Mouse (Mus musculus): ENCODE results near the gene A530016L24Rik. TPM values are rescaled to one million over a fixed set of nuclear protein-coding genes. Genes with fewer than 3 reads are reported as not detected.

The A530016L24Rik gene
- under 1 TPM; 0.23 to 0.48 TPM for total RNA-seq (2021)

DNA sequence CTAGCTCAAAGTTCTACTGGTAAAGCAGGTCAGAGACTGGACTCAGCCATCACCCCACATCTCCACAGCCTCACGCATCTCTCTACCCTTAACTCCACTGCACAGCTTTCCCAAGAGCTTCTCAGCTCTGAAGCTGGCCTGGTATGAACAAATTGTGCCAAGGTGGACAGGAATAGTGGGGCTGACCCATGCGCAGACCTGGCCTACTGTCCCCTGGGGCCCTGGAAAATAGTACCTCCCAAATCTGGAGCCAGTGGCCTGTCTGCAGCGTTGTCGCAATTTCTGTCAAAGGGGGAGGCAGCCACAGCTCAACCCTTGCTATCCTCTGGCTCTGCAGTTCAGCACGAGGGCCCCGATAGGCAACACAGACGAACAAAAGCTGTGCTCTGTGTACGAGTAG lies at the start of gene A530016L24Rik:
TSS of gene A530016L24Rik (plus strand) at position 315 of the 400 bp plus-strand sequence.
- intact Hi-C loops (cut with DNase I), result no loop called here
- no peak for DNase-seq (ENCODE audit: low spot score in 2 of 2)

DNA sequence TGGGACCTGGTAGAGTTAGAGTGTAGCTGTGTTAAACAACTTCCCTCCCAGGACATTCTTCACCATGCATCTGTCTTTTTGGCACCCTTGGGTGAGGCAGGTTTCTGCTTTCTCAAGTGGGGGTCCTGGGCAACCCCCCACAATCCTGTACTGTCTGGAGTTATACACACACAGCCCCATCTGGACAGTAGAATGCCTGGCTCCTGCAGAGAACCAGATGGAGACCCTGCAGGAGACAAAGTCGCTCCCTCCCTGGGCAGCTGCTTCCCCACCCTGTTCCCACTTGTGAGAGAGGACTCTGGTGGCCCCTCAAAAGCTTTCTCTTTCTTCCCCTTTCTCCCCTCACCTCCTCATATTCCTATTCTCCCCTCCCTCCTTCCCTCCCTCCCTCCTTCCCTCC lies 49.3 kb upstream of the A530016L24Rik start:
- intact Hi-C loops (cut with DNase I), result no loop called here
- no peak for DNase-seq (ENCODE audit: low spot score in 2 of 2)

DNA sequence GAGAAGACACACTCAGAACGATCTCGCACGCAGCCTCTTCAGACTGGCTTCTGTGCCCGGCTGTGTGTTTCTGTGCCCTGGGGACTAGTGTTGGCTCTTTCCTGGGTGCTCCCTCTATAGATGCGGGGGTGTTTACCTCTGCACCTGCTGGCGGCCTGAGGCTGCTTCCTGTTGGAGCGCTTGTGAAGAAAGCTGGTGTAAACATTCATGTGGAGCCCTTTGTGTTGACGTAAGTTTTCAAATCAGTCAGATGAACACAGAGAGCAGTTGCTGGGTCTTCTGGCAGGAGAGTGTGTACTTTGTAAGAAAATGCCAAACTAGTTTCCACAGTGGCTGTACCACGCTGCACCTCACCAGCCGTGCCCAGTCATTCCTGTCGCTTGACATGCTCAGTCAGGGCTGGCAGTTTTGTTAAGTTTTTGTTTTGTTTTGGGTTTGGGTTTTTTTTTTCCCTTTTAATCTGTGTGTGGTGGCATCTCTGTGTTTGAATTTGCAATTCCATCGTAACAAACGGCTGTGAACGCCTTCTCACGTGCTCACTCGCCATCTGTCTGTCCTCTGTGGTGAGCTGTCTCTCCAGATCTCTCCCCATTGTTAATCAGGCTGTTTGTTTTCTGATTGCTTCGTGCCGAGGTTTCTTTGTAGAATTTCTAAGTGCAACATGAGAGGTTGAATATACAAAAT lies 40.0 kb upstream of the A530016L24Rik start:
- DNase-seq (ENCODE audit: low spot score in 2 of 2), result peak; percentile 9 to 24
- intact Hi-C loops (cut with DNase I), result no loop called here

DNA sequence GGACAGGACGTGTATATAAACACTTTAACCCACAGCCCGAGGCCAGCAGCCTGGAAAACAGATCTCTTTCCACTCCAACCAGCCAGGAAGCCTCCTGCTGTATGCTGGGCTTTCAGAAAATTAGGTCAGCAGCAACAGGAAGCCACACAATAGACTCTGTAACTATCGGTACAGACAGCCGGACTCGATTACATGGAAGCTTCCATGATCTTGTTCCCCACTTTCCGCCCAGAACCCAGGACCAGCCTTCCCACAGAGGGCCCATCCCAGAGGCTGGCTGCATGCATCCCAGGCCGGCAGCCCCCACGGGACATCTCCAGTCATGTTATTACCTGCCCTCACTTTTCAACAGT lies 39.4 kb upstream of the A530016L24Rik start:
- intact Hi-C loops (cut with DNase I), result no loop called here

DNA sequence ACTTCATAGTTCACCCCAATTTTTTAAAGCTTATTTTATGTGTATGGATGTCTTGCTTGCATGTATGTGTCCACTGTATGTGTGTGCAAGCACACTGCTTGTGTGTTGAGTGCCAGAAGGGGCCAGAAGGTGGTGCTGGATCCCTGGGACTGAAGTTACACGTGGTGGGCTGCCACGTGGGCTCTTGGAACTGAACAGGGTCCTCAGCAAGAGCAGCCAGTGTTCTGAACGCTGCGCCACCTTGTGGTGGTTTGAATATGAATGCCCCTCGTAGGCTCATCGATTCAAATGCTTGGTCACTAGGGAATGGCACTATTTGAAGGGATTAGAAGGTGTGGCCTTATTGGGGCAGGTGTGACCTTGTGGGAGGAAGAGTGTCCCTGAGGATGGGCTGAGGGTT lies 38.4 kb upstream of the A530016L24Rik start:
- intact Hi-C loops (cut with DNase I), result loop anchor here (1.0 kb wide), 1 partner anchor 306 kb away; no protein-coding TSS in a partner anchor
- peak; percentile 29 to 34 for DNase-seq (ENCODE audit: low spot score in 2 of 2)

More for the DNA sequence above, 39.4 kb upstream of the A530016L24Rik start:
- DNase-seq (ENCODE audit: low spot score in 2 of 2), result no peak

DNA sequence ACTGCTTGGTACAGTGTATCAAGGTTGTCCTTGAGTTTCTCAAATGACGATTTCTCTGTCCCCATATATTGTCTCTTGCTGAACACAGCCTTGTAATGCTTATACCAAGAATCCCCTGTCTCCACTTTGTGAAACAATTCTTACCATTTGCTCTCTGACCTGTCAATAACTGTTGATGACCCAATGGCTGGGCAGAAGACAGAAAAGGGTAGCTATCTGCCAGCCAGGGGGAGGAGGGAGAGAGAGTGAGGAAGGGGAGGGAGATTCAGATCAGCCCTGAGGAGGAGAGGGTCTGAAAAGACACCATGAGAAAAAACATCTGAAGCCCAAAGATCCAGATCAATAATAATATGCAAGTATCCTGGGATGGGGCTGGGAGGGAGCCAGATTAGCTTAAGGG lies 37.9 kb upstream of the A530016L24Rik start:
- DNase-seq (ENCODE audit: low spot score in 2 of 2), result no peak
- intact Hi-C loops (cut with DNase I), result loop anchor here (1.0 kb wide), 1 partner anchor 306 kb away; no protein-coding TSS in a partner anchor

DNA sequence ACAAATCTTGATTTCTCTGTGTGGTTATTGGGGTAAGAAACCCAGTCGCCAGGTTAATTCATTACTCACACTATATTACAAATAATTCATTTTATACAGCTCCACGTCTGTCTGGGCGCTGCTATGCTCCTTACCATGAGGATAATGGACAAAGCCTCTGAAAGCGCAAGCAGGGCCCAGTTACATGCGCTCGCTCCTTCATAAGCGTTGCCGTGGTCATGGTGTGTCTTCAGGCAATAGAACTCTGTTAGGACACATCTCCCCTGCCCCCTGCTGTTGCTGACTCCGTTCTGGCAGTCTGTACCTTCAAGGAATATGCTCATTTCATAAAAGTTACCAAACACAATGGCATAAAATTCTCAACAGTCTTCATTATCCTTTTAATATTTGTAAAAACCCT lies 37.4 kb upstream of the A530016L24Rik start:
- intact Hi-C loops (cut with DNase I), result loop anchor here (1.0 kb wide), 1 partner anchor 307 kb away; no protein-coding TSS in a partner anchor

DNA sequence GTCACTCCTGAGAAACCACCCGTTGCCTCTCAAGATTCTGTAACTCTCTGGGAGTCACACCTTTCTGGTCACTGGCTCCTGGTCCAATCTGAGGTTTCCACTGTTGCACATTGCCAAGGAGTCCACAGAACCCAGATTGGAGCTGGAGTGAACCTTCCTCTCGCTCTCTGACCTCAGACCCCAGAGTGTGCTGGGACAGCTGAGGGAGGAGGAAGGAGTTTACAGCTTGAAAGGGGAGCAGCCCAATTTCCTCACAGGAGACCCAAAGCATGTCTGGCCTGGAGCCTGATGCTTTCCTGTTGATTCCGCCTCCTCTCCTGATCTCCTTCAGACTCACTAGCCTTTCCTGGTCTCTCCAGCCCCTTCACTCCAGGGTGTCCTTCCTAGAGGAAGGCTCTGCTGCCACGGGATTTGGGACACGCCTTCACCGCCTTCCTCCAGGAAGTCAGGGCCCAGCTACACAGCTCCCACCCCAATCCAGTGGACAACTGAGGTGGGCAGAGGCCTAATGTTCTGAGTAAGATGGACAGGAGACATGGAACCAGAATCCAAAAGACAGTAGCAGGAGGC lies 33.0 kb upstream of the A530016L24Rik start:
- DNase-seq (ENCODE audit: low spot score in 2 of 2), result no peak
- intact Hi-C loops (cut with DNase I), result no loop called here

More for the DNA sequence above, 37.4 kb upstream of the A530016L24Rik start:
- no peak for DNase-seq (ENCODE audit: low spot score in 2 of 2)

DNA sequence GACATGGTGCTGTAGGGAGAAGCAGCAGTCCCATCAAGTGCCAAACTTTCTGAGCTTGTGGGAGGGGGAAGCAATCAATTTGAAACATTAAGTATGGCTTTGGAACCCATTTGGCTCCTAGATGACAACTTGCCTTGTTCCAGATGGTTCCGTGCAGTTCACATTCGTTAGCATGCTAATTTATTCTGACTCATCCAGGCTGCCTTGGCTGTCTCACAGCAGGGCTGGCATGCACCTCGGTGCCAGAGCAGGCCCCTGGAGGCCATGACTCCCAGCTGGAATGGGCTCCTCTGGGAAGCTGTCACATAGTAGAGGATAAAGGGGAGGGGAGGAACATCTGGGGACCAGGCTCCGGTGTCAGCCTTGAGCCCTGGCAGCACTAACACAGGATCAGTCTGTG lies 31.4 kb upstream of the A530016L24Rik start:
- intact Hi-C loops (cut with DNase I), result no loop called here
- peak; percentile 75 to 88 for DNase-seq (ENCODE audit: low spot score in 2 of 2)

DNA sequence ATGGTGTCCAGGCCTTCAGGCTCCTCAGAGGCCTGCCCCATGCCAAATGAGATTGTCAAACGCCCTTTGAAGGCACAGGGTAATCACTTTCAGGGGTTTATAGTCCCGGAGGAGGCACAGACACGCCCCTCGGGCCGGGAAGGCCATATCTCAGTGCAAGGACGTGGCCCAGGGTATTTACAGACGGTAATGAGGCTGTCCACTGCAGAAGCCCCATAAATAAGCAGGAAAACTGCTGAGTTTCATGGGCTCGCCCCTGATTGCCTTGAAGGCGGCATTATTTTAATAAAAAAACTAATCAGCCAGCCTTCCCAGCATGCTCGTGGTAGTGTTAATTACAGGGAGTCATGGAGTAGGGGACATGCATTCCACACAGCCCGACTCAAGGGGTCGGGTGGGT lies 26.8 kb upstream of the A530016L24Rik start:
- no peak for DNase-seq (ENCODE audit: low spot score in 2 of 2)
- intact Hi-C loops (cut with DNase I), result no loop called here

DNA sequence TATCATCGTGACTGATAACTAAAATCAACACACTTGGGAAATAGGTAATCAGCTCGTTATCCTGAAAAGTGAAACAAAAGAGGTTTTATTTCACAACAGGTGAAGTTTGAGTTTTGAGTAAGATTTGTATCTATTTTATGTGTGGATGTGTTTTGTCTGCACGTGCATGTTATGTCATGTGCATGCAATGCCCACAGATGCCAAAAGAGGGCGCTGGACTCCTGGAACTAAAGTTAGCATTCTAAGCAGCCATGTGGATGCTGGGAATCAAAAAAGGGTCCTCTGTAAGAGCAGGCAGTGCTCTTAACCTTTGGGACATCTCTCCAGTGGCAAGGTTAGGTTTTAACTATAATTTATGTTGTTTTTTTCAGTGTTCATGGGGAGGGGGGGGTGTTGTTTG lies 26.0 kb upstream of the A530016L24Rik start:
- DNase-seq (ENCODE audit: low spot score in 2 of 2), result no peak
- intact Hi-C loops (cut with DNase I), result no loop called here

DNA sequence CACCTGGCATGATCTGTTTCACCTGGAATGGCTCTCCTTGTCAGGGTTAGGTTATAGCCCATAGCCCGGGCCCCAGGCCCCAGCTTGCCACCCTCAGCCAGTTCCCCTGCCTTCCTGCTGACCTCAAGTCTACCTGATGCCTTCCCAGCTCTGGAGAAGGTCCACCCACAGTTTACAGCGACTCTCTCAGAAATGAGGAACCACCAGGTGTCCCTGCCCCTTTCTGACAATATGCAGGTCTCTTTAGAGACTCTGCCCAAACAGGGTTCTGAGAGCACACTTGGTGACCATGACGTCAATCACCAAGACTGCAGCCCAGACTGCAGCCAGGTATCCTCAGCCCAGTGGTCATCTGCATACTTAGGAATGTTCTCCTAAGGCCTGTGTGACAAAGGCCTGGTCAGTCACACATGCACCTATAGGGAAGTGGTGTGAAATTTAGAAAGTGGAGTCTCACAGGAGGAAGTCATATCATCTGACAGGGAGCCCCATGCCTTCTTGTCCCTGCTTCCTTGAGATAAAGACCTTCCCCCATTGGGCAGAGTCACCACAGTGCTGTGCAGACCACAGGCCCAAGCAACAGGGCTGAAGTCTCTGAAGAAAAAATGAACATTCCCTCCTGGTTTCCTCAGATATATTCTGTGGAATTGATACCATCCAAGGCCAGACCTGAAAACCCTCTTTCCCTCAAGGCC lies 25.4 kb upstream of the A530016L24Rik start:
- intact Hi-C loops (cut with DNase I), result no loop called here
- no peak for DNase-seq (ENCODE audit: low spot score in 2 of 2)

DNA sequence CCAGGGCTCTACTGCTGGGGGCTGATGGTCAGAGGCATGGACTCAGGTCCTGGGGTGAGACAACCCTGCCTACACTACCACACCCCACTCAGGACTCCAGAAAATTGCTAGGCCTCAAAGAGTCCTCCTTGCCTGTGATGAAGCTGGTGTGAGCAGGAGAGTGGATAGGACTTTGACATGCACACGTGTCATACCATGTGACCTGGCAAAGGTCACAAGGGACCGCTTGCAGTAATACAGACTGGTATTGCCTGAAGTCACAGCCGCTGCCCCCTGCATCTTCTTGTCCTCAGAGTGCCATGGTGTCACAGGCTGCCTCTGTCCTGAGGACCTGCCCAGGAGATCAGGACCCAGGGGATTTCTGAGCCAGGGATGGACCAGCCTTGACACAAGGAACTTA lies 24.7 kb upstream of the A530016L24Rik start:
- no peak for DNase-seq (ENCODE audit: low spot score in 2 of 2)
- intact Hi-C loops (cut with DNase I), result no loop called here

DNA sequence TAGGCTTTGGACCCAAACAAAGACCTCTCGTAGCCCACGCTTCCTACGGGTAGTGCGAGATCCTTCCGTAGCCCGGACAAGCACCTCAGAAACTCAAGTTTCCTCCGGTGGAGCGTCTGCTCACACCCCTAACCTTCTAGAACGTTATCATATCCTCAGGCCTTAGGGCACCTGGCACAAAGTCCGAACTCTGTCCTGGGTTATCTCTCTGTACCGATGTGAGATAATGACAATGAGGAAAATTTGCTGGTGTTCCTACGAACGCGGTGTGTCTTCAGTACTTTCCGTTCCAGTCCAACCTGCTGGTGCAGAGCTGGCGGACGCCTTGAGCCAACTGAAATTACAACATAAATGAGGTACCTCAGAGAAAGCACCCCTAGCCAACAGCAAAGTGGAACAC lies 23.3 kb upstream of the A530016L24Rik start:
- no peak for DNase-seq (ENCODE audit: low spot score in 2 of 2)
- intact Hi-C loops (cut with DNase I), result no loop called here

DNA sequence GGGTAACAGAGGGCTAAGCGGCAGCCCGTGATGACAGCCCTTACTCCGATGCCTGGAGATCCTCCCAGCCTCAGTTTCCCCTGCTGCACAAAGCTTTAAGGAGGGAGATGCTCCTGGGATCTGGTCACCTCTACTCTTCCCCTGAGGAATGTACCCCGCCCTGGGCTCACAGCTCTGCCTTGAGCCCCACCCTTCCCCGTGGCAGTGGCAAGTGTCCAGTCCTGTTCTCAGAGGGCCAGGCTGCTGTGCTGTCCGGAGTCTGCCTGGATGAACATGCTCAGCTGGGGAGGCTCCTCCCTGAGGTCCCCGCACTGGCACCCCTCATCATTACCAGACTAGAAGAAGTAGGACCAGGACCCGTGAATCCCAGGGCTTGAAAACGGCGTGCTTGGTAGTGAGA lies 21.9 kb upstream of the A530016L24Rik start:
- DNase-seq (ENCODE audit: low spot score in 2 of 2), result no peak
- intact Hi-C loops (cut with DNase I), result no loop called here

DNA sequence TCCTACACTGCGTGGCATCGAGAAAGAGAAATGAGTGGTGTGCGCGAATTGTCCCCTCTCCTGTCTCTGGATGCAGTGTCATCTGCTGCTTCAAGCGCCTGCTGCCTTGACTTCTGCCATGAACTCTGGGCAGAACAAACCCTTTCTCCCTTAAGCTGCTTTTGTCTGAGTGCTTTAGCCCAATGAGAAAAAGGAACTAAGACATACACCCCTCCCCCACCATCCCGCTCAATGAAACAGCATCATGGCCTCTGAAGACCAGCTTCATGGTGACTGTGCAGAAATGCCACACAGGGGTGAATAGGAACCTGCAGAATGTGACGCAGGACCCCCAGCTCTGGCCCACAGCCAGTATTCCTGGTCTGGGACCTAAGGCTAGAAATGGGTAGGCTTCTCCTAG lies 19.9 kb upstream of the A530016L24Rik start:
- DNase-seq (ENCODE audit: low spot score in 2 of 2), result no peak
- intact Hi-C loops (cut with DNase I), result no loop called here

DNA sequence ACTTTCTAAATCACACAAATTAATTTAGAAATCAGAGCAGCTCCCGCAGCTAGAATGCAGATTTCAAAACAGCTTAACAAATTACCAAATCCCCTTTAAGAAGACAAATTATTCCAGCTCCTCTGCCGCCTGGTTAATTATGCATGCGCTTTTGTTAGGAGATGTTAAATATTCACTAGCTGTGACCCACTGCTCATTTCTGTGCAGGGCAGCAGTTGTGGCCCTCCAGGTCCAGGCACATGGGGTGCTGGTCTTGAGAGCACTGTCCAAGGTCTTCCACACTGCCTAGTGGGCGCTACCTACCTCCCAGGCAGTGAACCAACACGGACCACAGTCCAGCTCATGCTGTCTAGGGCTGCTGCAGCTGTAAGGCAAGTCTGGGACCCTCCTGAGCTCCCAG lies 19.0 kb upstream of the A530016L24Rik start:
- intact Hi-C loops (cut with DNase I), result loop anchor here (10.0 kb wide), 1 partner anchor 355 kb away; no protein-coding TSS in a partner anchor
- no peak for DNase-seq (ENCODE audit: low spot score in 2 of 2)

DNA sequence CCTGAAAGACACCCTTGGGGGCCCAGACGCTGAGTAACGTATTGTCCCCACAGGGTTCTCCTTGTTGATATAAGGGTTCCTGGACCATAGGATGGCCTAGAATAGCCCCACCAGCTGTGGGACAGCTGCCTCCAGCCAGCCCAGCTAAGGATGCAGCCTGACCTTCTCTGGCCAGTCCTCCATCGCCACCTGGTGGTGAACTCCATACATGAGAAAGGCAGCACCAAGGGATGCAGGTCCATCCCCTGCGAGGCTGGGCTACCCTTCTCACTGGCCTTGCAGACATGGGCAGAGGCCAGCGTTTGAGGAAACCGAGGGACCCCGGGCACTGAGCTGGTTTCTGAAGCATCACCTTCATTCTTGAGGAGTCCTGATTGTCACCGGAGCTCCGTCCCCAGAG lies 15.5 kb upstream of the A530016L24Rik start:
- intact Hi-C loops (cut with DNase I), result loop anchor here (1.0 to 10.0 kb wide), 3 partner anchors 62 to 359 kb away; no protein-coding TSS in a partner anchor
- DNase-seq (ENCODE audit: low spot score in 2 of 2), result peak; percentile 76 to 81

DNA sequence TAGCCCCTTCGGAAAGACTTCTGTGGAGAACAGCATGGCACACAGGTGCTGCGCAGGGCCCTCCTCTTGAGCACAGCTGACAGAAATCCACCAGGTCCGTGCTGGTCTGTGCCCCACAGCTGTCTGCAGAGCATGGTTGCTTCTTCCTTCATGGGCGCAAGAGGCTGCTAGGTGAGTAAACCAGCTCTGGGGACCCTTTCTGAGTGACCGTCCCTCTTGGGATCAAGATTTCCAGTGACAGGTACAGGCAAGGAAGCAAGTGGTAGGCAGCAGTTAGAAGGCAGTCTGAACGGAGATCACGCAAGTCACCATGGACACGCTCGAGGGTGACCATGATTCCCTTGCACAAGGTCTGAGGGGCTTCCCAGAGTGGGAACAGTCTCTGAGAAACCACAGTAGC lies 287 bp downstream of the A530016L24Rik start:
- intact Hi-C loops (cut with DNase I), result no loop called here
- no peak for DNase-seq (ENCODE audit: low spot score in 2 of 2)

DNA sequence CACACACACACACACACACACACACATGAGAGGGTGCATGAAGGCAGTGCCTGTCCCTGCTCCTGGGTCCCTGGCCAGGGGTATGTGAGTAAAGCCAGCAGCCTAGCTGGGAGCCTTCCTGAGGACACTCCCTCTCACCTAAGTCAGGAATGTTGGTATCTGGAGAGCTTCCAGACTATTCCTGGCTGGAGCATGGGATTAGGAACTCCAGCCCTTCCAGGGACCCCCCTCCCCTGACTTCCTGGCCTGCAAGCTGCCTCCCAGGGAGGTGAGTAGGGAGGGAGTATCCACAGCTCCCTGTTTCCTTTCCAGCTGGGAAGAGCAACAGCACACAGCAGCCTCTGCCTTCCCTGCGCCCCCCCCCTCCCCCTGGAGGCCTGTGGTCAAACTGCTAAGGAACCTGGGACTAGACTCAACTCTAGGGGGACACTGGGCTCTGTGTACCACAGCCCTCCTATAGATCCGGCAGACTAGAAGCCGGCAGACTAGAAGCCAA lies 1.2 kb downstream of the A530016L24Rik start:
- intact Hi-C loops (cut with DNase I), result no loop called here
- no peak for DNase-seq (ENCODE audit: low spot score in 2 of 2)
